Mouse (Mus musculus): ENCODE measurements at regions not wholly inside any gene's neighbourhood (a gene's known extent, or its start where the extent isn't known, plus 50 kb on each side); places are given as distances from the start of the nearest gene placed in this dataset.

DNA sequence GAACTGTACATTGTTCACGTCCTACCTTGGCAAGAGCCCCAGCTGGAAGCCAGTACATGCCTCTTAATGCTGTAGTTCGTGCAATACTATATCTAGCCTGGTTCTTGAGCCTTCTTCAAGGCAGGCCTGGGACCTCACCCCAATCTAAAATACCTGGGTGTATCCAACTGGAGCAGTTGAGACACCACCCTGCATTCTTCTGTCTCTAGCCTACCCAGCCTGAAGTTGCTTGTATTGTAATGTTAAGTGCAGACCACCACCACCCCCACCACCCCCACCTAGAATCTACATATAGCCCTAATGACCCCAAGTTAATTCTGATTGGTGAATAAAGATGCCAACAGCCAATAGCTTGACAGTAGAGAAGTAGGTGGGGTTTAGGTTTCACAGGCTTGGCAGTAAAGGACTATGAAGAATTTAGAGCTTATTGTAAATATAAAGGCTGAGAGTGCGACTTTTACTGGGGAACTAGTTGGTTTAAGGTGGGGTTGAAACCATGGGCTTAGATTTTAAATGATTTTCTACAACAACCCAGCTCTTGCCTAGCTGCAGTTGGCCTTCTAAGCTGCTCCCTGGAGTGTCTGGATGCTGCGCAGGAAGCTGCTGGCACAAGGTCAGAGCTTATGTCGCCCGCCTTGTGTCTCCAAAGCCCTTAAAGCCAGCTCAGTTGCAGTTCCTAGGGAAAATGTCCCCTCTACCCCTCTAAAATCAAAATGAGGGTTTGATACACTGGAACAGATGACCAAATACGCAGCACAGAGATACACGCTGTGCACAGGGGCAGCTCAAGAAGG lies 109.2 kb downstream of the Tmem17 start:
- no peak for TF ChIP-seq CTCF (IDR thresholded peaks at IDR 0.05; ENCODE audit: insufficient read depth, low read length)
- no peak for TF ChIP-seq POLR2A (IDR thresholded peaks at IDR 0.05; ENCODE audit: borderline replicate concordance, extremely low read depth, low read depth, low read length)

Data from lung, adult 2 months (tissue).